Mouse (Mus musculus): ENCODE results near the gene Pip5kl1.

DNA sequence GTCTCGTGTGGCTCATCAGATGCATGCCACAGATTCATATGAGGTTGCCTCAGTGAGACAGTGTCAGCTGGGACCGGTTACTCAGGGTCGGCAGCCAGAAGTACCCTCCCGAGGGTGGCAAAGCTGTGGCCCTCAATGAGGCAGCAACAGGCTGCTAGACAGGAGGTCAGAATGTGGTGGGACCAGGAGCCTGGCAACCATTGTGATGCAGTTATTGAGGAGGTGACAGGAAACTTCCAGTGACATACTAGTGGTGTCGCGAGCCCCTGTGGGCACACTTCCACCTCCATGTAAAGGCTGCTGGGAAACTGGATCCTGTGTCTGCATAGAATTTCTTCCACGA is 46.9 kb downstream of the Pip5kl1 start, which contains the start of gene Ak1:
- TF ChIP-seq CTCF (IDR thresholded peaks at IDR 0.05; ENCODE audit: borderline replicate concordance, insufficient read depth, low read length) (no peak), POLR2A (IDR thresholded peaks at IDR 0.05; ENCODE audit: low read depth, low read length) (no peak)

All from embryonic fibroblast, embryonic 13.5 days (primary cell).